Mouse (Mus musculus) 3134 (cell line): ENCODE measurements at regions not wholly inside any gene's neighbourhood (a gene's known extent, or its start where the extent isn't known, plus 50 kb on each side); places are given as distances from the start of the nearest gene placed in this dataset.

Experiments used
- DNase-seq: peaks from one replicate; pipeline ENCODE4 v3.0.0-alpha.2; 2011; ENCODE audit warnings: low spot score; ENCODE audit not compliant: insufficient read length; ENCODE audit errors: extremely low read depth

DNA sequence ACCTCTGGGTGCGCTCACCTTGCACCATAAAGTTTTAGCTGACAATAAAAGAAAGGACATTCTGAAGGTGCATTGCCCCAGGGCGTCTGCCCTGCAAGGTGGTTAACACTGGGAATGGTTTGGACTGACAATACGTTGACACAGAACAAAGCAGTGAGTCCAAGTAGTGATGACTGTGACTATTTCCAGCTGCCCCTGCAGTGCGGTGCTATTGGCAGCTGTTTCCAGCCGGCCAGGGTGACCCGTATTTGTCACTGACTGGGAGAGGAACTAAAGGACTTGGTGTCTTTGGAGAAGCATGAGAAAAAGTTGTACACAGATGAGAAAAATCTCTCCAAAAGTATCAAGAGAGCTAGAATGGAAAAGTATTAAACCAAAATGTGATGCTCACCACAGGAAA lies 52.0 kb upstream of the Vtcn1 start:
- DNase-seq, result no peak

- DNase-seq, result no peak
Measured at GRCm38 (mm10) chr3:100771363-100771762, 53.9 kb upstream of the Vtcn1 start.

DNA sequence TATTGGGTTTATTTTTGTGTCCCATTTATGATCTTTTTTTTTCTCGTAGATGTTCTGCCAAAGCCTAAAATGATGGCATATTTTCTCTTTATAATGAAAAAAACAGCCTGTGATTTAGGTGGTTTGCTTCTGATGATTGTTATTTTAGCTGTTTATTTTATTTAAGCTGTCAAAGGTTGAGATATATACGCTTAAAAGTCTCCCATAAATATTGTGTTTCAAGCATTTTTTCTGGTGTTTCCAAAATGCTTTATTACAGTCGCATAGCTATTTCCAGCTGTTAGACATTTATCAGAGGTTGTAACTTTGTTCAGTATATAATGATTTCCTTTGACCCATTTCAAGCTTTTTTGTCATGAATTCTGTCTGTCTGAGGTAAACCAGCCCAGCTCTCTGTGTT lies 54.4 kb upstream of the Vtcn1 start:
- no peak for DNase-seq

GRCm38 (mm10) chr3:100769146-100769545 lies 56.1 kb upstream of the Vtcn1 start:
- DNase-seq, result no peak

DNA sequence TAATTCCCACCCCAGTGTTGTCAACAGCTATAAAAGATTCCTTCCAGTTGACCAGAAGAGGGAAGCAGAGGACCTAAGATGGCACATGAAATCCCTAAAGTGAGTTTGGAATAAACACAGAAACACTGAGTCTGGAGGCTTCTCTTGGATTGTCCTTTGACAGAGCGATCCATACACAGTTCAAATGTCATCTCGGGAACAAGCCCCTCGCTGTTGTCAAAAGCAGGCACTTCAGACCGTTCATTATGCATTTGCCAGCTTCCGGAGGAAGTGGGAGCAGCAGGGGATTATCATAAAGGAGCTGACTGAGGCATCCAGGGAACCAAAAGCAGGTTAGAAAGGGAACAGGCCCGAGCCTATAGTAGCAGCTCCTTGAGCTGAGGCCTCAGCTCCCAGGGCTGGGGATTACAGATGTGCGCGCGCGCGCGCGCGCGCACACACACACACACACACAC lies 57.1 kb upstream of the Vtcn1 start:
- DNase-seq, result peak; percentile 11

- no peak for DNase-seq
Measured at GRCm38 (mm10) chr3:100765323-100765722, 59.9 kb upstream of the Vtcn1 start.

GRCm38 (mm10) chr3:100762895-100763294 lies 62.4 kb upstream of the Vtcn1 start:
- no peak for DNase-seq

GRCm38 (mm10) chr3:100759091-100759941 lies 65.9 kb upstream of the Vtcn1 start:
- DNase-seq, result no peak

- DNase-seq, result no peak
Measured at GRCm38 (mm10) chr3:100754677-100755076, 69.4 kb upstream of the Man1a2 start.

- DNase-seq, result no peak
Measured at GRCm38 (mm10) chr3:100751211-100751610, 65.9 kb upstream of the Man1a2 start.

DNA sequence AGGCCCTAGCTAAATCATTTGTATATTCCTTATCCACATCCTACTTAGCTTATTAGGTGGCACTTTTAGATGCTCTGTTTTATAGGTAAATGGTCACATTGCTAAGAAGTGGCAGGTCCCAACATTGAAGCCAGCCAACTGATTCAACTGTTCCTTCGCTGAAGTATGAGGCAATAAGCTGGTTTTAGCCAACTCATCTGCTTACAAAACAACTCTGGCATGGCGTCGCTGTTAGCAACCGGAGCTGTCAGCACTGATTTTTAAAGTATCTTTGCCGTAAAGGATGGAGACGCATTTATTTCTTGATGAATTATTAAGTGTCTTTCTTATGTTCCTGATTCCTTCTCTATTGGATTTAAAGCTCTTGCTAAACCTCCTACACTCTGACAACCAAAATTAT lies 63.4 kb upstream of the Man1a2 start:
- DNase-seq, result no peak

DNA sequence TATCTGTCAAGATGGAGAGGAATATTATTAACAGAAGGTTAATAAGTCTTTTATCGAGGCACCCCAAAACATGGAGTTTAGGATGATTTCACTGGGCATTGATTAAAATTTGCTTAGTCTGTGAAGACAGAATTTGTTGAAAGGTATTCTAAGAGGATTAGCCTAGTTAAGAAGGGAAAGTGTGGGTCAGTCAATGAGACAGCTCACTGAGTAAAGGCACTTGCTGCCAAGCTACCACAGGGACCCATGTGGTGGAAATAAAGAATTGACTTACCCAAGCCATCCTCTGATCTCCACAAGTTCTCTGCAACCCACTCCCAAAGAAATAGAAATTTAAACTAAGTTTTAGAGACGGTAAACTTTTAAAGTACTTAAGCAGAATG lies 63.0 kb upstream of the Man1a2 start:
- DNase-seq, result no peak

DNA sequence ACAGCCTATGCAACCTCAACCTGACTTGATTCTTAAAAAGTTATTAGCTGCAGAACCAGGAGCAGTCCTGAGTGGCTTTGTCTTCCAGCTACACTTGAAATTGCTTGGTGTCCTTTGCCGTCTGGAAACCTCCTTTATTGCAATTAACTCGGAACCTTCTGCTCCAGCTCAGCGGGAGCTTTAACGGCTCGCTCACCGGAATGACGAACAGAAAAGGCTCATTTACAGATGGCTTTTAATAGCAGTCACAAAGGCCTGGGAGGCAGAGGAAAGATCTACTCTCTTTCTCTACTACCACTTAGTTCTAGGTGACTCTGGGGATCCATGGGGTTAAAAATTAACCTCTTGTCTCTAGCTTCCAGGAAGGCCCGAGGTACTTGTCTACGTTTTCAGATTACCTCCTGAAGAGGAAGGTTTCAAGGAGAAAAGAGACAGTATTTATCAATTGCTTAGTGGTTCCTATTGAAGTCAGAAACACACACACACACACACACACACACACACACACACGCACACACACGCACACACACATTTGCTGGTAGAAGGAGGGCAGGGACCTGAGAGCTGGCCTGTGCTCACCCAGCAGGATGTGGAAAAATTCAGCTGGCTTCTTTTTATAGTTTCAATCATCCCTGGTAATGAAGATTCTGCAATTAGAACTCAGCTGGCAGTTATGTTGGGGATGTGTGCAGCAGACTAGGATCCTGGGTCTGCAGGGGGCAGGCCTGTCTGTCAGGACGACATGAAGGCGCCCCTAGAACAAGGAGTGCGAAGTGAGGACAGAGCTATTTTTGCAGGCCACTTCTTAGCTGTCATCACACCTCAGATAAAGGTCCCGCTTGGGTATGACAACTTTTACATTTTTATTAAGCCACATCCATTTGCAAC lies 62.4 kb upstream of the Man1a2 start:
- no peak for DNase-seq

DNA sequence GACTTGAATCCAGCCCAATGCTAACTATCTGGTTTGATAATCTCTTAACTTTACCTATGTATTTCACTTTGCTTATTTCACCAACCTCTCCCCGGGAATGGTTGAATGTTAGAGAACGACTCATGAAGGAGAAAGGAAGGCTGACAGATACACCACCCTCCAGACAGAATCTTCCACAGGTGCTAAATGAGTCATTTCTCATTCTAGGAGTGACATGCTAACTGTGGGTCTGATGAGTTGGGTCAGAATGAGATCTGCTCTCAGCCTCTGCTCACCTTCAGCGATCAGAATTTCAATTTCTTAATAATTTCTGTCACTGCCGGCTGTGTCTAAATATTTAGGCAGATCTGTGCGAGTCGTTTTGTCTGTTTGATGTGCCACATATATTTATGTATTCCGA lies 52.4 kb upstream of the Man1a2 start:
- no peak for DNase-seq

GRCm38 (mm10) chr3:100736539-100736938 lies 51.2 kb upstream of the Man1a2 start:
- no peak for DNase-seq
